Mouse (Mus musculus) cerebellum, adult 18-20 months (tissue): ENCODE measurements around the gene Gm7951.
"Not testable (repeated sequence)": the region's sequence is repeated elsewhere in the genome, so short reads cannot be mapped to it uniquely, and the experiment has no call there.

Experiments used
- DNase-seq, 2 experiments: peaks; one replicate each; pipeline ENCODE4 v3.0.0; 2021

Gene Gm7951

GRCm38 (mm10) chr14:42117269-42117668, at the start of gene Gm7951:
Gene Gm7951 (minus strand): TSS chr14:42117369.
- DNase-seq = not testable (repeated sequence)

- not testable (repeated sequence) for DNase-seq
Observed at GRCm38 (mm10) chr14:42162522-42162921, 45.4 kb upstream of the Gm7951 start, which contains the start of gene Gm17027. Gene Gm17027 (minus strand): TSS chr14:42162622.

GRCm38 (mm10) chr14:42134571-42134970, 17.4 kb upstream of the Gm7951 start:
- peak in 1 of 2 experiments; percentile 1 for DNase-seq

GRCm38 (mm10) chr14:42133806-42134205, 16.6 kb upstream of the Gm7951 start:
- DNase-seq = peak in 1 of 2 experiments; percentile 2
